Mouse (Mus musculus) frontal cortex, adult (tissue): ENCODE data around the gene Cux1.

Source experiments
- ATAC-seq: cut with Nextera tagmentation; 2 replicates; pipeline ENCODE4 v1.9.2; 2017; ENCODE audit warnings: mild to moderate bottlenecking, moderate library complexity, mixed read lengths; ENCODE audit not compliant: low TSS enrichment

Cux1 gene

DNA sequence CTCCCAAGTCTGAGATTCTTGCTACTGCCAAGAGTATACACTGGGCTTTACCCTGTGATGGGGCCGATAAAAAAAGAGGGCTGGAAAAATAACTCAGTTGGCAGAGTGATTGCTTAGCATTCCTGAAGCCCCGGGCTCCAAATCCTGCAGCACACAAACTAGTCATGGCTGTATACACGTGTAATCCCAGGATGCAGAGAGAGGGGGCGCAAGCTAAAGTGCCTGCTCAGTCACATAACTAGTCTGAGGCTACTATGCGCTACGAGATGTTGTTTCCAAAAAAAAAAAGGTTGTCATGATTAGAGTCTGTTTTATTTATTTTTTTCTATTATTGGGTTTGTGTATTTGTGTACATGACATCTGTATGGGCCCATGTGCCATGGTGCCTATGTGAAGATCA is 245.9 kb downstream of the Cux1 start:
- ATAC-seq: no peak

DNA sequence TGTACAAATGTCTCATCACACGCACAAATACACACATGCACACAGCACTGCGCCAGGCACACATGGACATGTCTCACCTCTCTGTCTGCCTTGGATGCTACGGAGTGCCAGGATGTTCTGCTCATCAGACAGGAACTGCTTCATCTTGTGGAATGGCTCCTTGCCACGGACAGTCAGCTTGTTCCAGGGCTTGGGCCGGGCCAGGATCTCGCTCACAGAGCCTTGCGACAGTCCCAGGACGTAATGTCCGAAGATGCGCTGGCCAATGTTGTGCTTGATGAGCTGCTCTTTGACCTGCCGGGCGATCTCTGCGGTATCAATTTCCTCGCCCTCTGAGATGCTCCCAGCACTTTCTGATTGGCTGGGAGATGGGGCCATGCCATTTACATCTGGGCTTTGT is 254.7 kb downstream of the Cux1 start:
- no peak for ATAC-seq

DNA sequence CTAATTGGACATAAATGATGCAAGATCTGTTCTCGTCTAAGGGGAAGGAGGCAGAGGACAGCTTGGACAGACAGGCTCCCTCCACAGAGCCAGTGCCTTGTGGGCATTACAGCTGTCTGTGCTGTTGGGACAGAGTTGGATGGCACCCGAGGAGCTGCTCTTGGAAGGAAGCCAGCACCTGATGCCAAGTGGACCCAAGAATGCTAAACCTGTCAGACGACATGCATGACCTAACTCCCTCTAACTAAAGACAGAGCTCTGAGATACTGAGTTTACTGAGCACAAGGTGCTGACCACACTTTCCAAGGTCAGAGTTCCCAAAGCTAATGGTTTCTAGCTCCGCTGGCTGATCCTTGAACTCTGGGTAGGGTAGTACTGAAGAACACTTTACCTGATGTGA is 255.1 kb downstream of the Cux1 start:
- no peak for ATAC-seq

DNA sequence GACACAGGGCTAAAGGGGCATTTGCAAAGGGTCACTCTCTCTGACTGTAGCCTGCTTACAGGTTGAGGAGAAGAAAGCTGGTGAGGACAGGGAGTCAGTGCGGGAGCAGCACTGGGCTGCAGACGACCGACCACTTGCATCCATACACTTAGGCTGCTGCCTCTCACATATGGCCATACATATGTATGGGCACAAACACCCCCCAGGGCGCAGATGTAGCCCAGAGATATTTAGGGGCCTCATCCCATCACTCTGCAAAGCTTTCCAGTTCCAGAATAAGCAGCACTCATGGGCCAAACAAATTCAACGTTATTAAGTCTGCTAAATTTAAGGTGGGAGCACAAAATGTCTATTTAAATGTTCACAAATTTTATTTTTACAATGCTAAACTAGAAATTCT is 261.0 kb downstream of the Cux1 start:
- ATAC-seq: peak; percentile 82

DNA sequence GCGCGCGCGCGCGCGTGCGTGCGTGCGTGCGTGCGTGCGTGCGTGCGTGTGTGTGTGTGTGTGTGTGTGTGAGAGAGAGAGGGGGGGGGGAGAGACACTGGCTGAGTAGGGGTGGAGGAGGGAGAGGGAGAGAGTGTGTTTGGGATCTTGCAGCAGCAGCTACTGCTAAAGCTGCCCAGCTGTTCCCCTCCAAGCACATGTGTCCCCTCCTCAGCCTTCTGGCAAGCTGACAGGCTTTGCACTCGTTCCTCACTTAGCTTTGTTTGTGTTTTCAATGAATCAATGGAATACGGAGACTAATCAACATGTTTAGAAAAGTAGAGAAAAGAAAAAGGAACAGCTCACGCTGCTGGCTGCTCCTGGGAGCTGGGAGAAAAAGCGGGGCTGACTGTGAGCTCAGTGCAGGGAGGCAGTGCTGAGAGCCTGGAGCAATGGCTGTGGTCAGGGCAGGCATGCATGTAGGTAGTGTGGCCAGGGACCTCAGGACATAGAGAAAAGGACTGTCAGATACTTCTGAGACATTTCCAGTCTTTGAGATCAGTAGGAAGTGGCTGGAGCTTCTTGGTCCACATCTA is 263.8 kb downstream of the Cux1 start:
- peak; percentile 31; the same call in 1 of the 2 replicates for ATAC-seq

DNA sequence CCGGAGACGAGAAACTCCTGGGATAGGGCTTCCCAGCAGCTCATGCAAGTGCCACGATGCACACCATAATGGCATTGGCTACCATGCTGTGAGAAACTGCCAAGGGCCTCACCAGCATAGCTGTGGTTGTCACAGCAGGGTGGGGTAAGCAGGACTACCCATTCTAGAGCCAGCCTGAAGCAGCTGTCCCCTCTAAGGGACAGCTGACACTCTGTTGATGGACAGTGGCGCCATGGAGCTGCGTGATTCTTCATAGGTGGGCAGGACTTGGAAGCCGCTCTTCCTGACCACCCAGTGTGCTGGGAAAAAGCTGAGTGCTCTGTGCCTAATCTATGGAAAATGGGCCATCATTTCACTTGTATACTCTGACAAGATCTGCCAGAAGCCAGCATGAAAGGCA is 266.4 kb downstream of the Cux1 start:
- ATAC-seq: no peak

DNA sequence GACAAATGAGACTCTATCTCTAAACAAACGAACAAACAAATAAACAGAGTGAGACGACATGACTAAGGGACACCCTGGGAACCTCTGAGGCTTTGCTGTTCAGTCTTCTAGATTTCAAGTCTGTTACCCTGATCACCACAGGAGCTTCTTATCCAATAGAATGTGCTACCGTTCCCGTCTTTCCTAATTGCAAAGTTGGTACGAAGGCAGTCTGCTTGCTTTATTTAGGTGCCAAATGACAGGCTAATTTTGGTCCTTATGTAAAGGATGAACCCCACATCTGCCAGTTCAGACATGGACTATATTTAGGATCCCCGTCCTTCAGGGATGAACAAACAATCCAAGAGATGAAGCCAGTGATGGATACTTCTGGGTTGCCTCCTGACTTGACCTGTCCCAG is 269.6 kb downstream of the Cux1 start:
- ATAC-seq: peak; percentile 51; the same call in 1 of the 2 replicates

DNA sequence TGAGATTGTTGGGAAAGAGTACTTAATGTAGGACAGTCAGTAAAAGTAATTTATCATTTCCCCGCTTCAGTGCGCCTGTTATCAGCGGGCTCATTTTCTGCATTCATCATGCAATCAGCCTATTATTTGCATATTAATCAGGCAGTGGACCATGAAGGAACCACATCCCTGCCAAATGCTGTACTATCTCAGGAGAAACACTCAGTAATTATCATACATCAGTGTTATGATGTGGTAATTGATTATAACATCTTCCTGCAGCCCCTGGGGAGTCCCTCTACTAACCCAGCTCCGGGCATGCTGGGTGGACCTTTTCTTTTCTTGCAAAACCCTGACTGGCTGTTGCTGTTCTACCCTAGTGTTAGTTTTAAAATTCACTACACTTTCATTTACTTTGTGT is 270.4 kb downstream of the Cux1 start:
- ATAC-seq: no peak

DNA sequence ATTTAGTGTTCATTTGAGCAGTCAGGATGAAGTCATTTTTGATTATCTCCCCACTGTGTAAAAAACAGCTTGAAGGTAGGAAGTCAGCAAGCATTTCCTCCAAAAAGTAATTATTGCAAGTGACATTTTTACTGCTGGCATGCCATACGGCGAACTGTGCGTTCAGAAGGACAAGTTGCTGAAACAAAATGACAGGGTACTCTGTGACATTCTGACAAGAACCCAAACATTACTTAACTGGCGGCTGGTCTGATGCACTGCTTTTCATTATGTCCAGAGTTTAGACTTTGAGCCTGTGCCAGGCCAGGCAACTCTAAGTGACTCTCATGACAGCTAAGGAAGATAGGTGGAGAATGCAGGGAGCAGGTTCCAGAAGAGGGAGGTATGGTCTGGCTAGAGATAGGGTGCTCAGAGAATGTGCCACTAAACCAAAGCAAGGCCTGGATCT is 274.3 kb downstream of the Cux1 start:
- ATAC-seq: no peak

DNA sequence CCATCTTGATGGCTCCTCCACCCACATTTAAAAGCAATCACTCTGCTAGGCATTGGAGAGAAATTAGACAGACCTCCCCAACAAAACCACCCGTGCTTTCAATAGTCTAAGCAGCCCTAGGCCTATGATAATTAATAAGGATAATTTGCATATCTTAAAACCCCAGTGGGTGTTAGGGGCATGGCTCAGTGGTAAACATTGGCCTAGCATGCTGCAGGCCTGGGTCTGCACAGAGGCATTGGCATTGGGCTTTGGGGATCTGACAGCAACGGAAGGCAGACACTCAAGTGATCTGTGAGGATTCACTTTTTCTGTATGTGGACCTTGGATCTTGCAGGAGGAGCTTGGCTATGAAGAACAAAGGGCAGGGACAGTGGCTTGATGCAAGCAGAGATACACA is 274.9 kb downstream of the Cux1 start:
- no peak for ATAC-seq

DNA sequence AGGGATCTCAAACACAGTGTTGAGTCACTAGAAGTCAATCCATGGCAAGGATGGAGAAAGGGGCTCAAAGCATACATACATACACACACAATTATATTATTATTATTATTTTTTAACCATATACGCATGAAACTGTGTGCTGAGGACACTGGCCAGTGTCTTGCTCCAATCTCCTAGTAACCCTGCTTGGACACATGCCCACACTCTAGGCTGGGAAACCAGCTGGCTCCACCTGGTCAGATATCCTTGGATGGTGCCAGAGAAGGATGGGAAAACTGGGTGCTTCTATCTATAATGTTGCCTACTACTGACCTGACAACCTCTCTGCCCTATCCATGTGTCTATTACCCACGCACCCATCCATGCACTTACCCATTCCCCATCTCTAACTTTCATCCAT is 275.7 kb downstream of the Cux1 start:
- no peak for ATAC-seq

DNA sequence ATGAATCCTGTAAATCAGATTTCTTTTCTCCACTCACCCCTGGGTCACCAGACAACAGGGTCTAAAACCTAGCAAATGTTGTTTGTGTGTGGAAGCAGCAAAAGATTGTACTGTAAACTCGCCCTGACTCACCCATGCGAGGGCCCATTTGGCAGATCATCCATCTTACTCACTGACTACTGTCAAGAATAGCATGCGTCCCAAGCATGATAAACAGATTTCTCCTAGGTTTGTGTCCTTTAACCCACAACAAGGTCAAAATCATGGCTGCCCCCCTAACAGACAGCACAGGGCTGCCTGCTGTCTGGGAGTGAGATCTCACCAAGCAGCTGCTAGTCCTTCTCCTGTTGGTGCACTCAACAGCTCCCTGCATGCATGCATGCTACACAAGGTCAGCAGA is 277.5 kb downstream of the Cux1 start:
- ATAC-seq: no peak

DNA sequence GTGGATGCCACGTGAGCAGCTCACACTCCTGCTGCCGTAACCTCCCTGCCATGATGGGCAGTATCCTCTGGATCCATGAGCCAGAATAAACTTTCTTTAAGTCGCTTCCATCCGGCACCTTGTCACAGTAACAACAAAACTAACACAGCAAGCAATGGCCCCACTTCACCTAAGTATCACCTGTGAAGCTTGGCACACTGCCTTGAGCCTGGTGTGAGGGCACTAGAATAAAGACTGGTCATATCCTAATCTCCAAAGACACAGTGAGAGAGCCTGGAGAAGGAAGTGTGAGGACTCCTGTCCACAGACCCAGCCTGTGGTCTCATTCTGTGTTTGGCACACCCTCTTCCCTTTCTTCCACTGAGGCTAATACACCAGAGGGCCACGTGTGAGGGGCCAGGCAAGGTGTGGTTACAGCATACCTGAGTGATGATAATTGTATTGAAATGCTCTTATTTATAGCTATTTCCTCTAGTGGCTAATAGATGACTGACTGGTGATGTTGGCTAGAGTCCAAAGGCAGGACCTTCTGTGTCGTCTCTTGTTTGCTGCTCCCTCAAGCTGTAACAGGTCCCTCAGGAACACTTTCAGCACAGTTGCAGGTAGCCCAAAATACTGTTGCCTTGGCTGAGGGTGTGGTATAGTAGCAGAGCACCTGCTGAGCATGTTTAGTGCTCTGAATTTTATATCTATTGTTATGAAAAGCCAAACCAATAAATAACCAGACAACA is 278.8 kb downstream of the Cux1 start:
- ATAC-seq: no peak

DNA sequence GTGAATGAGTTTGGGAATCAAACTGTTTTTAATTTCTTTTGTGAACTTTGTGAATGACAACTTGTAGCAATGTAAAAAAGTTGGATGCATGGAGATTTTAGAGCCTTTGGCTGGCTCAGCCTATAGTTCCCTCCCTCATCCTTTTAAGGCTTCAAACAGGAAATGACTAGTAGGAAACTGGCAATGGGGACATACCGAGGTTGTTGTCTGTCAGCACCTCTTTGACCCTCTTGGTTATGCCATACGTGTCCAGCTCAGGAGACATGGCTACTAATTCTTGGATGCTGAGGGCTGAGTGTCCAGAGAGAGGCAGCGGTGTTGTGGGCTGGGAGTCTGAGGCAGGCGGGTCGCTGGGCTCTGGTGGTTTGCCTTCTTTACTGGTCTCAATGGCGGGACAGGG is 280.7 kb downstream of the Cux1 start:
- ATAC-seq: no peak

DNA sequence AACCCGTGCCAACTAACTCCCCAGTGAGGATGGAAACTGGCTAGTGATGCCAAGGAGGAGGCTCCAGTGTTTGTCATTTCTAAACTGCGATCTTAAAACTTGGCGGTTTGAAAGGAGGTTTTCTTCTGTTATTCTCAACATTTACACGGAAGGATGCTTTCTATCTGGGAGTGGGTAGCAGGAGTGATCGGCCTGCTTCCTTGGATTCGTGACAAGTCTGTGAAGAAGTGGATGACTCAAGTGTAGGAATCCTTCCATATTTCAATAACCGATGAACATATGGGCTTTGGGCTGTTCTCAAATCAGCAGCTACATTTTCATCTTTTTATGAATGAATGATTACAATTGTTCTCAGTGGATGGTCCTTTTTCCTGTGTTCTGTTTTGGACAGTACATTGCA is 282.2 kb downstream of the Cux1 start:
- ATAC-seq: peak; percentile 45; the same call in 1 of the 2 replicates

DNA sequence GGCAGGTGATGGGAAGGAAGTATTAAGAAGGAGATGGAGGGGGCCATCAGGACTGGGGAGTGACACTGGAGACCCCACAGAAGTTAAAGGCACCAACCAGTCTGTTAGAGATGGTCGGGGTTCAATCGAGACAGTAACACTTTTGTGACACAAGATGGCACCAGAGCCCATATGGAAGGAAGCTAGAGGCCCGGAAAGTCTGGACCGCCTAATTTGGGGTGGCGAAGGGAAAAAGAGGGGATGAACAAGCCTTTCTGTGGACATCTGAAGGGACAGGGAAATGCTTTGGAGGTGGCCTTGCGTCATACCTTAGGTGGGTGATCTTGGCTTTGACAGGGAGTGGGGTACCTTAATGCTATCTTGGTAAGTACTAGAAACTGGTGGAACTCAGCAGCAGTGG is 285.9 kb downstream of the Cux1 start:
- no peak for ATAC-seq

DNA sequence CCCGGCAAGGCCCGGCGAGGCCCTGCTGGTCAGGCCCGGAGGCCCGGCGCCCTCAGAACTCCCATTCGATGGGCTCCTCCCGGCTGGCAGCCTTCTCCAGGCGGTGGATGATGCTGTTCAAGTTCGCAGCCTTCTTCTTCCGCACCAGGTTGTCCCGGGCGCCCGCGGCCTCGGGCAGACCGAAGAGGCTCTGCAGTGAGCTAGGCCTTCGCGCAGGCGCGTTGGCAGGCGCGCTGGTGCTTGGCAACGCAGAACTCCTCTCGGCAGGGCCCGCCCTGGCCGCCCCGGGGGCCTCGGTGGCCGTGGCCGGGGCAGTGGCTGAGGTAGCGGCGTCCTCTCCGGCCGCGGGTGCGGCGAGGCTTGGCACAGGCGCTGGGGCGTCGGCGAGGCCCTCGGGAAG is 292.6 kb downstream of the Cux1 start:
- no peak for ATAC-seq

DNA sequence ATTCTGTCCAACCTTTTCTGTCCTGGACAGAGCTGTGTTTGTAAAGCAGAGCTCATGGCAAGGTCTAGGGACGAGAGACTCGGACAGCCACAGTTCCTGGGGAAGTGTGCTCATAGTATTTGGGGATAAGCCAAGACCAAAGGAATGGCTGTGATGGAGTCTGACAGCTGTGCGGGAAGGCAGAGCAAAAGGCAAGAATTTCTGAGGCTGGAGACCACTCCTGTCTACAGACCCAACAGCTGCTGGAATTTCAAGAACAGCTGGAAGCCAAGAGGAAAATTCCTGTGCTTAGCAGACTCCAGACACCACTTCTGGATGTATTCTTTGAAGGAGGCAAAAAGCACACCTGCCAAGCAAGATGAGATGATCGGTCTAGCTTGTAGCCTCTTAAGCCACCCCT is 297.4 kb downstream of the Cux1 start:
- no peak for ATAC-seq

DNA sequence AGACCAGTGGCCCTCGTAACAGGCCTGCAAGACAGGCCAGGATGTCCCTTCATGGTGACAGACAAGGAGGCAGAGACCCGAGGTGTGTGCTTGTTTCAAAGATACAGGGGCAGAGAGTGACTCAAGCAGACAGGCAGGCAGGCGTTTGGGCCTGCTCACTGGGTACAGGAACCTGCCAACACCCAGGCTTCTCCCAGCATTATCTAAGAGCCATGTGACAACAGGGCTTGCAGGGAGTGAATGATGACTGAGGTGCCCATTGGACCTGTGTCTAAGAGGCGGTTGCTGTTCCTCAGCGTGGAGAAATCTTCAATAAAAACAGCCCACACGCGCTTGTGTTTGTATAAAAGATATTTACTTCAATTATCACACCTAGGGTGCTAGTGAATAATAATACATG is 301.2 kb downstream of the Cux1 start:
- ATAC-seq: 0 out of 2 replicates have a peak, but pooled peaks have one; percentile 24

DNA sequence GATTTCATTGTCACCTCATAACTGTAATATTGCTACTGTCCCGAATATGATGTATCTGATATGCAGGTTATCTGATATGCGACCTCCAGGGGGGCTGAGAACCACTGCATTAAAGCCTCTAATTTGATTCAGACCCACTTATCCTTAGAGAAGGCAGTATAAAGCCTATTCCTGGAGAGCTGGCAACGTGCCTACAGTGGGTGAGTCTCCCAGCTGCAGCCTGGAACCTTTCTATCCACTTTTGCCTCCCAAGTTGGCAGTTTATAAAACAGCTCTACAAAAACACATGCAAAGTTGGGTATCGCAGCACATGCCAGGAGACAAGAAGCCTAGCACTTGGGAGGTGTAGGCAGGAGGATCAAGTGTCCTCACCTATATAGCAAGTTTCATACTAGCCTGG is 303.9 kb downstream of the Cux1 start:
- ATAC-seq: 0 out of 2 replicates have a peak, but pooled peaks have one; percentile 18

DNA sequence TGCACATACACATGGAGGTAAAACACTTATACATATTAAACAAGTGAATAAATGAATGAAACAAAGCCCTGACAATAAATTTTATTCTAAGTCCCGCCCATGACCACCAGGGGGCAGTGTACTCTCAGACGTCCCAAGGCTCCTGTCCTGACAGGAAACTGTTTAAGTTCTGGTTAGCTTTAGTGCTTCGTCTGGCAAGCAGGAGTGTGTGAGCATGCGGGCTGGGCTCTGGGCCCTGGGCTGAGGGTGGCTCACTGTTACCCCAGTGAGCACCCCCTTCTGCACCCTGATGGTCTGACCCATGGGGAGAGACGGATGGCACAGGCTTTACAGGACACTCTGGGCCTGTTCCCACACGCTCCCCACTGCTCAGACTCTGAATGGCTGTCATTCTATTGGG is 308.4 kb downstream of the Cux1 start:
- peak; percentile 47; the same call in 1 of the 2 replicates for ATAC-seq

DNA sequence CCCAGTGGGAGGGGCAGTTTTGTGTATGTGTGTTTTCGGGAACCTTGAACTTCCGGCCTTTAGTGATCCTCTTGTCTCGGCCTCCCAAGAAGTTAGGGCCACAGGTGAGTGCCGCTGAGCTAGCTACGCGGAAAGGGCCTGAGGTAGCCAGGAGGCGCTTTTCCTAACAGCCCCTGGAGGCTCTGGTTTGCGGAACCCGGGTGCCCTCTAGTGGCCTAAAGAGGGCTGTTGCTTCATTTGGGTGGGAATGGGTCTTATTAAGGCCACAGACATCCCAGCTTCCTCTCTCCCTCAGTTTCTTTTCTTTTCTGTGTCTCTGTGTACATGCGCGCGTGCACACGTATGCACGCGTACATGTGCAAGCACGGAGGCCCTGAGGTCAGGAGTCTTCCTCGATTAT is 314.4 kb downstream of the Cux1 start:
- peak; percentile 89; the same call in 1 of the 2 replicates for ATAC-seq

DNA sequence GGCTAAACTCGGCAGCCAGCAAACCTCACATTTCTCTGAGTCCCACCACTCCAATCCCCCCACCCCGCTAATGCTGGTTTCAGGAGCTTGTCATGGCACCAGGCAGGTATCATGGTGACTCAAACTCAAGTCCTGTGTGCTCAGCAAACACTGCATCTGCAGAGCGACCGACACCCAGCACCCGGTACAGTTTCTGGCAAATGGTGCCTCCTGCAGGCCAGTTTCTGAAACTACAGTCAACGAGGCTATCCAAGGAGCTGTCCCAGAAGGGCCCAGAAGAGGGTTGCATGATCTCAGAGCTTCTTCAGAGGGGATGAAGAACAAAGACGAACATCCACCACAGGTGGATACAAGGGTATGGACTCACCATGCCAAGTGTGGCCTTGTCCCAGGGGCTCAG is 316.3 kb downstream of the Cux1 start:
- ATAC-seq: 0 out of 2 replicates have a peak, but pooled peaks have one; percentile 20

DNA sequence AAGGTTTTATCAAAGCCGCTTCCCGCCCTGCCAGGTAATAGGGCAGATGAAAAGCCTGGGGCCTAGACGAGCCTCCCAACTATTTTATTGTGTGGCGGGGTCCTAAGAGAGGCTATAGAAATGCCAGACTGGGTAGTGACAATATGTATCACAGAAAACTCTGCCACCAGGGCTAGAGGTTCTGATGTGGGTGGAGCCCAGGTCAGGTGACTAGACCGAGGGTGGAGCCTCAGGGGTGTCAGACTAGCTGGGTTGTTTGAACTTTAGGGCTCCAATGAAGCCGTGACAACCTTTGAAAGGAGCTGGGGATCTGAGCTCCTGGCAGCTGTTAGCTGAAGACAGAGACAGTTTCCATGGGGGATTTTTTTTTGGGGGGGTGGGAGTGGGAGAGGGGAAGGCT is 318.8 kb downstream of the Cux1 start:
- ATAC-seq: no peak
